Mouse (Mus musculus) heart, postnatal 0 days (tissue): ENCODE measurements around the gene Bfsp2. TPM values are rescaled to one million over a fixed set of nuclear protein-coding genes. Genes with fewer than 3 reads are reported as not detected.

ENCODE experiments used
- ATAC-seq: fragments of 200-750 bp; cut with Nextera tagmentation; 2 replicates; pipeline ENCODE4 v1.8.0; 2017; ENCODE audit warnings: low read depth, moderate number of reproducible peaks, moderate library complexity; ENCODE audit not compliant: insufficient read depth
- DNase-seq: peaks from one replicate; pipeline ENCODE4 v3.0.0-alpha.2; 2016; ENCODE audit warnings: low spot score
- H3K27ac ChIP-seq: fragments of 300-500 bp; sonication (generic); 2 replicates; pipeline ENCODE4 v1.5.1; 2014; ENCODE audit warnings: low read depth, mild to moderate bottlenecking
- H3K27me3 ChIP-seq: fragments of 300-500 bp; sonication (generic); 2 replicates; pipeline ENCODE4 v1.6.1; 2014; ENCODE audit warnings: low read length, mixed read lengths; ENCODE audit not compliant: control insufficient read depth, insufficient read depth
- H3K36me3 ChIP-seq: fragments of 300-500 bp; sonication (generic); replicated peaks from 2 replicates; pipeline ENCODE4 v1.6.1; 2014; ENCODE audit warnings: low read length, mixed read lengths; ENCODE audit not compliant: control insufficient read depth, insufficient read depth
- H3K4me1 ChIP-seq: fragments of 300-500 bp; sonication (generic); 2 replicates; pipeline ENCODE4 v1.6.1; 2014; ENCODE audit warnings: antibody characterized with exemption; ENCODE audit not compliant: control insufficient read depth, insufficient read depth
- H3K4me2 ChIP-seq: fragments of 300-500 bp; sonication (generic); 2 replicates; pipeline ENCODE4 v1.6.1; 2014; ENCODE audit warnings: low read depth, mild to moderate bottlenecking, low read length, moderate library complexity
- H3K4me3 ChIP-seq: fragments of 300-500 bp; sonication (generic); 2 replicates; pipeline ENCODE4 v1.5.1; 2014; ENCODE audit warnings: low read depth, low read length
- H3K9ac ChIP-seq: fragments of 300-500 bp; sonication (generic); replicated peaks from 2 replicates; pipeline ENCODE4 v1.6.1; 2014; ENCODE audit warnings: low read depth, low read length, mixed read lengths
- H3K9me3 ChIP-seq: fragments of 300-500 bp; sonication (generic); replicated peaks from 2 replicates; pipeline ENCODE4 v1.6.1; 2016; ENCODE audit warnings: low read length; ENCODE audit not compliant: control insufficient read depth
- CTCF ChIP-seq: IDR thresholded peaks from 2 replicates; pipeline ENCODE4 v1.5.1; 2016; ENCODE audit warnings: antibody characterized with exemption, control low read depth, low read depth
- EP300 ChIP-seq: IDR thresholded peaks from 2 replicates; pipeline ENCODE4 v1.6.1; 2016; ENCODE audit warnings: antibody characterized with exemption, low read depth
- WGBS: fragments of 180-500 bp; shearing (Covaris S2); extraction: QIAGEN DNeasy Blood & Tissue Kit; methylation state at CpG from one replicate; pipeline ENCODE4 v1.1.7; 2014; 5-methylcytosine and 5-hydroxymethylcytosine counted together
- polyA plus RNA-seq: library from polyadenylated mRNA; unstranded; fragments of >200 nt; fragmentation: Nextera tagmentation; extraction: Ambion mirVana; gene quantifications from 2 replicates; pipeline ENCODE4 v1.2.1, GENCODE M21; 2015
- total RNA-seq: library from RNA; depleted of rRNA; stranded (reverse); fragments of >200 nt; gene quantifications from 2 replicates; pipeline ENCODE4 v1.2.3, GENCODE M21; 2014; ENCODE audit warnings: low replicate concordance

Bfsp2 gene
- total and polyA plus RNA-seq, 2 experiments from 2014 or later: 2.3 TPM; not detected in 1

DNA sequence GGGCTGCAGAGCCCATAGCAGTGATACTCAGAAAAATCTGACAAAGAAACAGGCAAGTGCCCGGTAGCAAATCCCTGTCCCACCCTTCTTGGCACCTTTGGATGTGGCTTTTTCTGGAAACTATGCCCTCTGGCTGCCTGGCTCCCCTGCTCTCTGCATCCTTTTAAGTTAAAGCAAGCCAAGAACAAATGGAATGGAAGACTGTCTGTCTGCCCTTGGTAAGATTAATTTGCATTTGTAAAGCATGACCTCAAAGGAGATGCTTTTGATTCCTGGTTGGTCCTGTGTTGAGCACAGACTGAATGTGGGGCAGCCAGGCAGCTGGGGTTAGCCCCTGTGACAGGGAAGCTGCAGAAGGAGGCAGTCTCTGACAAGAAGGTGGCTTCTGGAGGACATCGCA lies 33.7 kb upstream of the Bfsp2 start:
- WGBS: 77% methylated on average over 2 of the region's 2 CpGs
- no peaks in the 10 kb centered on the region for H3K36me3 ChIP-seq
- no peak overlapping the region for H3K27ac ChIP-seq
- no peak overlapping the region for H3K4me3 ChIP-seq
- DNase-seq (no peak), ATAC-seq (no peak)
- no peaks in the 10 kb centered on the region for H3K9me3 ChIP-seq
- no peaks in the 10 kb centered on the region for H3K4me1 ChIP-seq
- no peak for TF ChIP-seq CTCF
- TF ChIP-seq EP300: no peak
- H3K4me2 ChIP-seq: no peak overlapping the region
- no peak overlapping the region for H3K9ac ChIP-seq
- H3K27me3 ChIP-seq: no peaks in the 10 kb centered on the region

DNA sequence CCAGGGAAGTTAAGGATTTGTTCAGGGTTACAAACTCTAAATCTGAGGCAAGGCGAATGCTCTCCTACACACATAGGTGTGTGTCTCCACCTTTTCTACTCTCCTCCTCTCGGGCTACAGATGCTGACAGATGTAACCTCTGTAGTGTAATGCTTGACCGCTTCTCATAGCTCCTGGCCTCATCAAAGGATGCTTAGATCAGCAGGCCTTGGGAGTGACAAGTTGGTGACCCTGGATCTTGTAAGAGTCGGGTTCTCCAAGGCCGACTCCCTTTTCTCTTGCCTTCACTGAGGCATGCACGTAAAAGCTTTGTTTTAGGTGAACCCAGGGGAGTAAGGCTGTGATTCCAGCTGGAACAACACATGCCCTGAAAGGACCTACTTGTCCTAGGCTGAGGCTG lies 32.0 kb upstream of the Bfsp2 start:
- WGBS: 81% methylated on average over 6 of the region's 6 CpGs
- DNase-seq (no peak), ATAC-seq (no peak)
- no peaks in the 10 kb centered on the region for H3K4me1 ChIP-seq
- H3K27ac ChIP-seq: no peak overlapping the region
- no peaks in the 10 kb centered on the region for H3K36me3 ChIP-seq
- H3K27me3 ChIP-seq: no peaks in the 10 kb centered on the region
- no peak overlapping the region for H3K4me3 ChIP-seq
- TF ChIP-seq CTCF (no peak), EP300 (no peak)
- H3K9ac ChIP-seq: no peak overlapping the region
- no peak overlapping the region for H3K4me2 ChIP-seq
- H3K9me3 ChIP-seq: no peaks in the 10 kb centered on the region

- H3K36me3 ChIP-seq: no peaks in the 10 kb centered on the region
- TF ChIP-seq EP300 (no peak), CTCF (no peak)
- peaks cover 3% of the 10 kb centered on the region; the same call in 1 of the 2 replicates for H3K4me1 ChIP-seq
- H3K4me3 ChIP-seq: no peak overlapping the region
- 82% methylated on average over 7 of the region's 7 CpGs for WGBS
- H3K27me3 ChIP-seq: no peaks in the 10 kb centered on the region
- DNase-seq (no peak), ATAC-seq (no peak)
- no peaks in the 10 kb centered on the region for H3K9me3 ChIP-seq
- no peak overlapping the region for H3K9ac ChIP-seq
- no peak overlapping the region for H3K4me2 ChIP-seq
- no peak overlapping the region for H3K27ac ChIP-seq
These were observed 26.9 kb upstream of the Bfsp2 start for GRCm38 (mm10) chr9:103506968-103507584.

DNA sequence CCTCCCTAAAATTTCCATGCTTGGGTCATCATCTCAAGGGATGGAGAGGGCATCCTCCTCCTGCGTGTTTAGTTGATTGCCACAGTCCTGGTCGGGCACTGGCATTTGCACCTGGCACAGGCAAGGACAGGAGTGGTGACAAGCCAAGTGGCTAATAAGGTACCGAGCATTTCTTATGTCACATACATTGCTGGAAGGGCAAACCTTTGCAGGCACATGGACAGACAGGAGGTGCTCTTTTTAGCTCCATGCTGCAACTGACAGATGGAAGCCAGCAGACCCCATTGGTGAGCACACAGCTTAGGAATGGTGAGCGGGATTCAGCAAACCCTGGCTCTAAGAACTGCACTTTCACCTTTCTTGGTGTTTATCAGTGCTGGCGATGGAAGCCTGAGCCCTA lies 24.8 kb upstream of the Bfsp2 start:
- no peaks in the 10 kb centered on the region for H3K27me3 ChIP-seq
- H3K4me3 ChIP-seq: no peak overlapping the region
- H3K36me3 ChIP-seq: no peaks in the 10 kb centered on the region
- no peak for ATAC-seq
- H3K9me3 ChIP-seq: no peaks in the 10 kb centered on the region
- no peak for TF ChIP-seq EP300
- TF ChIP-seq CTCF: no peak
- H3K9ac ChIP-seq: no peak overlapping the region
- peaks cover 8% of the 10 kb centered on the region for H3K4me1 ChIP-seq
- WGBS: 53% methylated on average over 5 of the region's 5 CpGs
- no peak overlapping the region for H3K27ac ChIP-seq
- no peak for DNase-seq
- no peak overlapping the region for H3K4me2 ChIP-seq

- DNase-seq (no peak), ATAC-seq (no peak)
- no peak overlapping the region for H3K4me2 ChIP-seq
- H3K9me3 ChIP-seq: no peaks in the 10 kb centered on the region
- no peak overlapping the region for H3K27ac ChIP-seq
- WGBS: 81% methylated on average over 1 of the region's 1 CpGs
- H3K9ac ChIP-seq: no peak overlapping the region
- no peaks in the 10 kb centered on the region for H3K36me3 ChIP-seq
- no peak overlapping the region for H3K4me3 ChIP-seq
- H3K4me1 ChIP-seq: peaks cover 8% of the 10 kb centered on the region
- no peaks in the 10 kb centered on the region for H3K27me3 ChIP-seq
- no peak for TF ChIP-seq CTCF
- TF ChIP-seq EP300: no peak
These were observed 24.4 kb upstream of the Bfsp2 start for GRCm38 (mm10) chr9:103504646-103505045.
